In genomic region chr4:8382125-8382417, GRCm38 (mm10) we compare ENCODE assay signal across 24 mouse cellular contexts.
DNase-seq lines count a peak whose midpoint lies in the region; ATAC-seq and TF ChIP-seq lines count a peak whose summit lies in the region.
"Had no signal": no experiment of that assay in that cellular context is flagged by ENCODE, and none has a peak within 500 bp of the region (broad histone marks: within the 10 kb centered on the region; RNA-seq: fewer than 3 reads in every experiment).

No protein-coding gene starts in this region.

- H3K4me3 ChIP-seq in hindbrain, embryonic 13.5 days = no peak overlapping the region
- no peak overlapping the region for H3K4me3 ChIP-seq in hindbrain, embryonic 12.5 days
- H3K4me3 ChIP-seq in embryonic facial prominence, embryonic 11.5 days (ENCODE audit: low read depth, low read length) = no peak overlapping the region
- no peak overlapping the region for H3K4me3 ChIP-seq in forebrain, postnatal 0 days (ENCODE audit: low read depth, low read length)
- no peak overlapping the region for H3K4me3 ChIP-seq in midbrain, embryonic 16.5 days (ENCODE audit: low read depth, low read length)
- H3K4me3 ChIP-seq: gastrocnemius, adult 2 months; layer of hippocampus, adult 2 months; limb, embryonic 13.5 days; liver, embryonic 12.5 days; midbrain, embryonic 12.5 days had no signal

- no peaks in the 10 kb centered on the region for H3K36me3 ChIP-seq in hindbrain, embryonic 13.5 days
- H3K36me3 ChIP-seq in hindbrain, embryonic 12.5 days = no peaks in the 10 kb centered on the region
- H3K36me3 ChIP-seq in embryonic facial prominence, embryonic 11.5 days (replicated peaks; ENCODE audit: control insufficient read depth, insufficient read depth, low read depth, low read length) = no peaks in the 10 kb centered on the region
- H3K36me3 ChIP-seq in forebrain, postnatal 0 days (ENCODE audit: insufficient read depth) = no peaks in the 10 kb centered on the region
- H3K36me3 ChIP-seq in midbrain, embryonic 16.5 days (ENCODE audit: control insufficient read depth, insufficient read depth, low read length) = no peaks in the 10 kb centered on the region
- H3K36me3 ChIP-seq: limb, embryonic 13.5 days; liver, embryonic 12.5 days; midbrain, embryonic 12.5 days had no signal

- peak overlapping the region; percentile 48; the same call in 1 of the 2 replicates for H3K27ac ChIP-seq in hindbrain, embryonic 13.5 days
- no peak overlapping the region for H3K27ac ChIP-seq in hindbrain, embryonic 12.5 days
- H3K27ac ChIP-seq in embryonic facial prominence, embryonic 11.5 days (replicated peaks; ENCODE audit: low read depth, low read length) = no peak overlapping the region
- 0 out of 2 replicates have a peak overlapping the region, but pooled peaks have one; percentile 21 for H3K27ac ChIP-seq in forebrain, postnatal 0 days (ENCODE audit: low read depth, low read length)
- no peak overlapping the region for H3K27ac ChIP-seq in midbrain, embryonic 16.5 days (ENCODE audit: low read length)
- H3K27ac ChIP-seq: gastrocnemius, adult 2 months; layer of hippocampus, adult 2 months; limb, embryonic 13.5 days; liver, embryonic 12.5 days; midbrain, embryonic 12.5 days had no signal

- 0 out of 2 replicates have a peak, but pooled peaks cover 3% of the 10 kb centered on the region for H3K27me3 ChIP-seq in hindbrain, embryonic 13.5 days
- H3K27me3 ChIP-seq in hindbrain, embryonic 12.5 days = no peaks in the 10 kb centered on the region
- no peaks in the 10 kb centered on the region for H3K27me3 ChIP-seq in embryonic facial prominence, embryonic 11.5 days (ENCODE audit: control insufficient read depth, insufficient read depth, low read length)
- peaks cover 4% of the 10 kb centered on the region; the same call in 1 of the 2 replicates for H3K27me3 ChIP-seq in forebrain, postnatal 0 days (ENCODE audit: insufficient read depth, low read length)
- H3K27me3 ChIP-seq in midbrain, embryonic 16.5 days (ENCODE audit: control insufficient read depth, insufficient read depth, low read depth, low read length) = no peaks in the 10 kb centered on the region
- H3K27me3 ChIP-seq: liver, embryonic 12.5 days; midbrain, embryonic 12.5 days had no signal

- peaks cover 14% of the 10 kb centered on the region; the same call in 1 of the 2 replicates for H3K4me1 ChIP-seq in hindbrain, embryonic 13.5 days (replicated peaks)
- H3K4me1 ChIP-seq in hindbrain, embryonic 12.5 days = 0 out of 2 replicates have a peak, but pooled peaks cover 8% of the 10 kb centered on the region
- H3K4me1 ChIP-seq in embryonic facial prominence, embryonic 11.5 days (ENCODE audit: control insufficient read depth, insufficient read depth, low read length) = no peaks in the 10 kb centered on the region; the same call in 1 of the 2 replicates
- H3K4me1 ChIP-seq in forebrain, postnatal 0 days (ENCODE audit: insufficient read depth) = no peaks in the 10 kb centered on the region
- H3K4me1 ChIP-seq in midbrain, embryonic 16.5 days (ENCODE audit: control insufficient read depth, insufficient read depth, low read length) = no peaks in the 10 kb centered on the region
- H3K4me1 ChIP-seq: limb, embryonic 13.5 days; liver, embryonic 12.5 days had no signal

- peak; percentile 44 for ATAC-seq in hindbrain, embryonic 13.5 days (ENCODE audit: low FRiP score)
- ATAC-seq in hindbrain, embryonic 12.5 days (ENCODE audit: low FRiP score) = no peak
- no peak for ATAC-seq in embryonic facial prominence, embryonic 11.5 days (replicated peaks; ENCODE audit: insufficient number of reproducible peaks, low FRiP score, low TSS enrichment, low read depth)
- peak; percentile 56 for ATAC-seq in forebrain, postnatal 0 days
- ATAC-seq in midbrain, embryonic 16.5 days = peak; percentile 58
- ATAC-seq: intestine, embryonic 16.5 days; liver, embryonic 12.5 days had no signal

- WGBS in hindbrain, embryonic 13.5 days = 54% methylated on average over 3 of the region's 3 CpGs
- WGBS in hindbrain, embryonic 12.5 days = 48% methylated on average over 3 of the region's 3 CpGs
- 31% methylated on average over 3 of the region's 3 CpGs for WGBS in embryonic facial prominence, embryonic 11.5 days
- 31% methylated on average over 3 of the region's 3 CpGs for whole genome bisulfite sequencing in forebrain, postnatal 0 days
- 50% methylated on average over 3 of the region's 3 CpGs for WGBS in midbrain, embryonic 16.5 days

- peak; percentile 9 for DNase-seq in embryonic facial prominence, embryonic 11.5 days (ENCODE audit: low spot score)
- DNase-seq in forebrain, postnatal 0 days = no peak
- DNase-seq in layer of hippocampus, adult 11-12 months (ENCODE audit: low spot score) = no peak
- DNase-seq in gastrocnemius, postnatal 10 days = no peak
- no peak for DNase-seq in adrenal gland, postnatal 10 days
- DNase-seq: adrenal gland, postnatal 25 days; cerebellum, adult 8-10 months; gastrocnemius, adult 2 months; heart, postnatal 4 days; kidney, adult 9 months; kidney, postnatal 14 days; lung, adult 18-20 months; lung, postnatal 10 days; right cerebral cortex, postnatal 25 days; spleen, adult 18-20 months; thymus, postnatal 14 days had no signal

- TF ChIP-seq CTCF in forebrain, postnatal 0 days (IDR thresholded peaks at IDR 0.05; ENCODE audit: low read depth) = no peak

- no peak overlapping the region for H3K4me2 ChIP-seq in hindbrain, embryonic 13.5 days
- no peak overlapping the region for H3K4me2 ChIP-seq in hindbrain, embryonic 12.5 days (replicated peaks)
- H3K4me2 ChIP-seq in embryonic facial prominence, embryonic 11.5 days (ENCODE audit: low read depth, low read length) = no peak overlapping the region
- H3K4me2 ChIP-seq in forebrain, postnatal 0 days (ENCODE audit: low read depth) = no peak overlapping the region
- no peak overlapping the region for H3K4me2 ChIP-seq in midbrain, embryonic 16.5 days (ENCODE audit: low read length)
- H3K4me2 ChIP-seq: liver, embryonic 12.5 days; midbrain, embryonic 12.5 days had no signal

- H3K9ac ChIP-seq in hindbrain, embryonic 13.5 days = no peak overlapping the region
- no peak overlapping the region for H3K9ac ChIP-seq in hindbrain, embryonic 12.5 days
- no peak overlapping the region for H3K9ac ChIP-seq in embryonic facial prominence, embryonic 11.5 days (replicated peaks; ENCODE audit: low read length)
- H3K9ac ChIP-seq in forebrain, postnatal 0 days = no peak overlapping the region
- no peak overlapping the region for H3K9ac ChIP-seq in midbrain, embryonic 16.5 days (ENCODE audit: low read depth, low read length)
- H3K9ac ChIP-seq: limb, embryonic 13.5 days; liver, embryonic 12.5 days; midbrain, embryonic 12.5 days had no signal

- H3K9me3 ChIP-seq in hindbrain, embryonic 13.5 days = no peaks in the 10 kb centered on the region
- H3K9me3 ChIP-seq in hindbrain, embryonic 12.5 days (replicated peaks) = no peaks in the 10 kb centered on the region
- H3K9me3 ChIP-seq in embryonic facial prominence, embryonic 11.5 days (replicated peaks; ENCODE audit: control insufficient read depth, low read length) = no peaks in the 10 kb centered on the region
- H3K9me3 ChIP-seq in forebrain, postnatal 0 days (ENCODE audit: low read length) = no peaks in the 10 kb centered on the region
- H3K9me3 ChIP-seq in midbrain, embryonic 16.5 days (replicated peaks; ENCODE audit: control insufficient read depth, low read length, poor library complexity, severe bottlenecking) = no peaks in the 10 kb centered on the region
- H3K9me3 ChIP-seq: limb, embryonic 13.5 days; liver, embryonic 12.5 days; midbrain, embryonic 12.5 days had no signal

Comparison
In these comparisons a context has a peak if more than half of its experiments do, and no peak if none do; other contexts are left out.
1. ATAC-seq: peak in hindbrain, embryonic 13.5 days (single experiment), forebrain, postnatal 0 days (single experiment) and midbrain, embryonic 16.5 days (single experiment); none in hindbrain, embryonic 12.5 days (single experiment) and embryonic facial prominence, embryonic 11.5 days (single experiment).
2. H3K27ac ChIP-seq: peak in hindbrain, embryonic 13.5 days (single experiment) and forebrain, postnatal 0 days (single experiment); none in hindbrain, embryonic 12.5 days (single experiment), embryonic facial prominence, embryonic 11.5 days (single experiment) and midbrain, embryonic 16.5 days (single experiment).